Mouse (Mus musculus) liver, embryonic 16.5 days (tissue): Measurements from ENCODE around the gene Vmn2r35. TPM values are rescaled to one million over a fixed set of nuclear protein-coding genes. Genes with fewer than 3 reads are reported as not detected.
"Not testable (repeated sequence)": the region's sequence is repeated elsewhere in the genome, so short reads cannot be mapped to it uniquely, and the experiment has no call there.

Experiments
- ATAC-seq: fragments of 200-750 bp; cut with Nextera tagmentation; 2 replicates; pipeline ENCODE4 v1.8.0; 2017; ENCODE audit warnings: low read depth, mild to moderate bottlenecking, moderate number of reproducible peaks, moderate library complexity
- H3K27ac ChIP-seq: fragments of 300-500 bp; sonication (generic); 2 replicates; pipeline ENCODE4 v1.5.1; 2014; ENCODE audit warnings: mild to moderate bottlenecking, low read length
- H3K27me3 ChIP-seq: fragments of 300-500 bp; sonication (generic); 2 replicates; pipeline ENCODE4 v1.6.1; 2014; ENCODE audit warnings: low read depth, low read length, mixed read lengths; ENCODE audit not compliant: control insufficient read depth, insufficient read depth
- H3K36me3 ChIP-seq: fragments of 300-500 bp; sonication (generic); 2 replicates; pipeline ENCODE4 v1.6.1; 2014; ENCODE audit warnings: mild to moderate bottlenecking; ENCODE audit not compliant: control insufficient read depth, insufficient read depth
- H3K4me1 ChIP-seq: fragments of 300-500 bp; sonication (generic); 2 replicates; pipeline ENCODE4 v1.6.1; 2014; ENCODE audit warnings: low read depth, low read length, mixed read lengths; ENCODE audit not compliant: control insufficient read depth
- H3K4me2 ChIP-seq: fragments of 300-500 bp; sonication (generic); 2 replicates; pipeline ENCODE4 v1.6.1; 2014; ENCODE audit warnings: low read depth, low read length, mixed read lengths
- H3K4me3 ChIP-seq: fragments of 300-500 bp; sonication (generic); 2 replicates; pipeline ENCODE4 v1.5.1; 2014; ENCODE audit warnings: low read depth, mild to moderate bottlenecking, low read length
- H3K9ac ChIP-seq: fragments of 300-500 bp; sonication (generic); 2 replicates; pipeline ENCODE4 v1.6.1; 2014; ENCODE audit warnings: low read depth, low read length
- H3K9me3 ChIP-seq: fragments of 300-500 bp; sonication (generic); replicated peaks from 2 replicates; pipeline ENCODE4 v1.6.1; 2016; ENCODE audit warnings: low read length; ENCODE audit not compliant: control insufficient read depth
- WGBS: fragments of 180-500 bp; shearing (Covaris S2); extraction: QIAGEN DNeasy Blood & Tissue Kit; methylation state at CpG from one replicate; pipeline ENCODE4 v1.1.7; 2014; ENCODE audit not compliant: insufficient replicate concordance; 5-methylcytosine and 5-hydroxymethylcytosine counted together
- polyA plus RNA-seq: library from polyadenylated mRNA; unstranded; fragments of >200 nt; fragmentation: Nextera tagmentation; extraction: Ambion mirVana; gene quantifications from 2 replicates; pipeline ENCODE4 v1.2.1, GENCODE M21; 2015

Gene Vmn2r35
- polyA plus RNA-seq: not detected in 2 replicates

DNA sequence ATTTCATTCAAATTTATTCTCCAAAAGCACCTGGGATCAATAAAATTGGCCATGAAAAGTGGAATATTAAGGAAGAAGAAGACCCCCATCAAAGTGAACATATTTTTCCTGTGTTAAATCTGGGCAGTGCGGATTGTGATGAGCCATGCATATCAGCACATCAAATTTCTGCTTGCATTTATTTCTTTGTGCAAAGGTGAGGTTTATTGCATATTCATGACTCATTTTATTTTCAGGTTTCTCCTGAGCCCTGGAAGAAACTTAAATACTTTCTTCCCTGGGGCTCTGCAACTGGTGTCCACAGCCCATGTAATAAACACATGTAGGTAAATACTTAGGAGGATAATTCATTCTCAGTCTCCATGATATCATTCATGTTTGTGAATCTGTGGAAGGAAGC lies at the start of gene Vmn2r35:
Vmn2r35 (minus strand) TSS at position 101 of the 400 bp plus-strand sequence.
- not testable (repeated sequence) for H3K27ac ChIP-seq, H3K9ac ChIP-seq, H3K36me3 ChIP-seq, H3K4me2 ChIP-seq, ATAC-seq, H3K27me3 ChIP-seq, H3K4me1 ChIP-seq, H3K9me3 ChIP-seq, H3K4me3 ChIP-seq
- WGBS: no CpG with 5 or more reads among the region's 1 CpGs

DNA sequence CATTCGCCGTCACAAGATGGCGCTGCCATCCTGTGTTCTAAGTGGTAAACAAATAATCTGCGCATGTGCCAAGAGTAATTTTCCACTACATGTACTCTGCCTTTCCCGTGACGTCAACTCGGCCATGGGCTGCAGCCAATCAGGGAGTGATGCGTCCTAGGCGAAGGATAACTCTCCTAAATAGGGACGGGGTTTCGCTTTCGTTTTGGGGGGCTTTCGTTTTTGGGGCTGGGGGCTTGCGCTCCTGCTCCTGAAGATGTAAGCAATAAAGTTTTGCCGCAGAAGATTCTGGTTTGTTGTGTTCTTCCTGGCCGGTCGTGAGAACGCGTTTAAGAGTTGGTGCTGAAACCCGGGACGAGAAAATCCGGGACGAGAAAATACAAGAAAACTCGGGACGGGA lies 25.5 kb downstream of the Vmn2r35 start:
- H3K9ac ChIP-seq: not testable (repeated sequence)

More for the DNA sequence above, 25.5 kb downstream of the Vmn2r35 start:
- not testable (repeated sequence) for H3K27ac ChIP-seq, ATAC-seq, H3K27me3 ChIP-seq, H3K4me2 ChIP-seq, H3K4me3 ChIP-seq, H3K9me3 ChIP-seq, H3K36me3 ChIP-seq, H3K4me1 ChIP-seq
- 75% methylated on average over 5 of the region's 25 CpGs for WGBS

Other genes starting within 250 kb of the Vmn2r35 start
- gene Vmn2r34, start 130.4 kb downstream of the Vmn2r35 start, polyA plus RNA-seq: not detected in 2 replicates
- not detected in 2 replicates for gene Vmn2r36, start 82.6 kb upstream of the Vmn2r35 start, polyA plus RNA-seq